Mouse (Mus musculus) thymus, adult 2 months (tissue): ENCODE results near the gene Rtn4rl1.

Source experiments
- CTCF ChIP-seq: fragments of 200-500 bp; IDR thresholded peaks from 2 replicates; pipeline ENCODE4 v1.5.1; 2012; ENCODE audit warnings: mild to moderate bottlenecking, control low read depth, low read length, moderate library complexity, borderline replicate concordance; ENCODE audit not compliant: control insufficient read depth, poor library complexity, insufficient read depth; ENCODE audit errors: extremely low read depth
- POLR2A ChIP-seq: fragments of 200-500 bp; IDR thresholded peaks from 2 replicates; pipeline ENCODE4 v1.6.1; 2012; ENCODE audit warnings: mild to moderate bottlenecking, low read length, control low read depth, moderate library complexity; ENCODE audit not compliant: control insufficient read depth, poor library complexity, insufficient read depth; ENCODE audit errors: extremely low read depth

GRCm38 (mm10) chr11:75166193-75166842, 27.3 kb upstream of the Rtn4rl1 start:
- TF ChIP-seq POLR2A (no peak), CTCF (no peak)
